ENCODE assay signal across 10 mouse cellular contexts in the genomic region with DNA sequence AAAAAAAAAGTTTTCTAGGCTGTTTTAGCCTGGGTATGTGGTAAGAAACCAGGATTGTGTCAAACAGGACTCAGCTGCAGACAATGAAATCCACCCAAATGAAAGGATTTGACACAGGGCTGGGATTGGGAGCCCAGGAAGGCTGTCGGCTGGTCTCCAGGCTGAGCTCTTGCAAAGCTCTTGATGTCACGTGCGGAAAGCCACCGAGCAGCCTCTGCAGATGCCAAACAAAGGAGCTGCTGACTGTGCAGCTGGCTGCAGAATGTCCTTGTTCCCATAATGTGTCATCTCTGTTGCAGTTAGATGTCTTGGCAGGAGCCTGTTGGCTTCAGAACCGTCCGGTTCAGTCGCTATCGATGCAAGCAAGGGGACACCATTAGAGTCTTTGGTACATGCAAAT. TPM values are rescaled to one million over a fixed set of nuclear protein-coding genes. Genes with fewer than 3 reads are reported as not detected.
DNase-seq lines count a peak whose midpoint lies in the region; ATAC-seq and TF ChIP-seq lines count a peak whose summit lies in the region.
"Had no signal": no experiment of that assay in that cellular context is flagged by ENCODE, and none has a peak within 500 bp of the region (broad histone marks: within the 10 kb centered on the region; RNA-seq: fewer than 3 reads in every experiment).

No protein-coding gene starts in this region.

- 29% methylated on average over 8 of the region's 8 CpGs for WGBS in midbrain, embryonic 15.5 days
- WGBS in cerebellum, adult 2 months, result 19% methylated on average over 8 of the region's 8 CpGs

- H3K36me3 ChIP-seq in midbrain, embryonic 15.5 days (replicated peaks), result no peaks in the 10 kb centered on the region

- H3K4me2 ChIP-seq in midbrain, embryonic 15.5 days, result no peak overlapping the region

- 0 out of 2 replicates have a peak, but pooled peaks cover 3% of the 10 kb centered on the region for H3K4me1 ChIP-seq in midbrain, embryonic 15.5 days
- H3K4me1 ChIP-seq in cerebellum, adult 2 months (ENCODE audit: control insufficient read depth, insufficient read depth, low read length), result no peaks in the 10 kb centered on the region

- peak; percentile 9 for DNase-seq in left cerebral cortex, adult 18-20 months (ENCODE audit: low spot score in 2 of 2)
- DNase-seq in left cerebral cortex, adult 2 months (ENCODE audit: extremely low spot score in 1 of 2, low spot score in 2 of 2), result no peak
- peak; percentile 74 for DNase-seq in brain, adult 2 months (ENCODE audit: low read depth, low spot score)
- DNase-seq in heart, postnatal 4 days, result peak; percentile 26
- DNase-seq in T-cell, adult 2 months (ENCODE audit: low spot score), result no peak
- no peak for DNase-seq in cerebellum, adult 2 months
- DNase-seq: cerebellum, postnatal 36 days; gastrocnemius, postnatal 10 days; liver, postnatal 0 days had no signal

- H3K27me3 ChIP-seq in midbrain, embryonic 15.5 days (replicated peaks), result no peaks in the 10 kb centered on the region
- no peaks in the 10 kb centered on the region for H3K27me3 ChIP-seq in cerebellum, adult 2 months (ENCODE audit: control insufficient read depth, insufficient read depth, low read length)

- no peak for TF ChIP-seq POLR2A in cerebellum, adult 2 months (IDR thresholded peaks at IDR 0.05; ENCODE audit: borderline replicate concordance, insufficient read depth, low read length)

- H3K9me3 ChIP-seq in midbrain, embryonic 15.5 days, result no peaks in the 10 kb centered on the region

- ATAC-seq in midbrain, embryonic 15.5 days (replicated peaks), result peak; percentile 81
- ATAC-seq: liver, postnatal 0 days had no signal

- H3K27ac ChIP-seq in left cerebral cortex, adult 2 months, result no peak overlapping the region
- no peak overlapping the region for H3K27ac ChIP-seq in midbrain, embryonic 15.5 days
- no peak overlapping the region for H3K27ac ChIP-seq in cerebellum, adult 2 months (ENCODE audit: insufficient read depth, low read length)

- H3K4me3 ChIP-seq in left cerebral cortex, adult 2 months, result no peak overlapping the region
- H3K4me3 ChIP-seq in midbrain, embryonic 15.5 days, result no peak overlapping the region
- no peak overlapping the region for H3K4me3 ChIP-seq in cerebellum, adult 2 months (replicated peaks; ENCODE audit: insufficient read depth, low read depth, low read length)

- intact Hi-C loops in left cerebral cortex, adult 2 months (cut with DNase I), result no loop called here

- no peak overlapping the region for H3K9ac ChIP-seq in midbrain, embryonic 15.5 days
- H3K9ac ChIP-seq: liver, postnatal 0 days had no signal

- TF ChIP-seq CTCF in left cerebral cortex, adult 2 months (IDR thresholded peaks at IDR 0.05), result no peak
- TF ChIP-seq CTCF in cerebellum, adult 2 months (IDR thresholded peaks at IDR 0.05; ENCODE audit: borderline replicate concordance, insufficient read depth, low read depth, low read length), result no peak

RNA-seq across cellular contexts. Expression of gene Bbs10, which starts 56.1 kb away (rescaled TPM):
- 1 to 10 TPM; 4.4 to 6.4 TPM for total RNA-seq in left cerebral cortex, adult 18-20 months (2021)
- 1 to 10 TPM; 4.9 to 6.7 TPM for total RNA-seq in left cerebral cortex, adult 2 months (2021)
- total RNA-seq in heart, postnatal 4 days (2021), result 1 to 10 TPM; 2.8 to 2.9 TPM
- polyA plus RNA-seq in midbrain, embryonic 15.5 days (2015; fragmentation: Nextera tagmentation; extraction: Ambion mirVana), result 5.9 TPM in 2 replicates
- 3.8 and 4.4 TPM in 2 replicates for polyA plus RNA-seq in cerebellum, adult 2 months (2012; rRNA removed)

Comparison
In these comparisons a context has a peak if more than half of its experiments do, and no peak if none do; other contexts are left out.
1. DNase-seq: peak in left cerebral cortex, adult 18-20 months (2 of 2), brain, adult 2 months (single experiment) and heart, postnatal 4 days (single experiment); none in left cerebral cortex, adult 2 months (0 of 2), T-cell, adult 2 months (single experiment) and cerebellum, adult 2 months (0 of 2).